Mouse (Mus musculus): Measurements from ENCODE around the gene Ulk3.
A peak's percentile ranks its signal among the peaks of the same experiment; 100 is the strongest.

Gene Ulk3

DNA sequence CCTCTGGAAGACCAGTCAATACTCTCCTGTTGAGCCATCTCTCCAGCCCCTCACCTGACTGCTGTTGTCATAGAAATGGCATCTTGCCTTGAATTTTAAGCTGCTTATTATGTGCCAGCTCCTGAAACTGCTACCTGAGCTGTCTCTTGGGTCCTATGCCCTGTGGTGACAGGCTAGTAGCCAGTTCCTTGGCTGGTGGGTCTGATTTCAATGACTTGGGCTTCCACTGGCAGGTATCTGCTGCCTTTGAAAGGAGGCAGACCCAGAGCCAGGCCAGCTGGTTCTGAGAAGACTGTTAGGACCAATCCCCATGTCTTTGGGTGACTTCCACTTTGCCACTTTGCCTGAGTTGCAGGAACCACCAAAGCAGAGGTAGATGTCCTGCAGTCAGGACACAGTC, 14.9 kb upstream of the Ulk3 start:
- DNase-seq = no peak

DNA sequence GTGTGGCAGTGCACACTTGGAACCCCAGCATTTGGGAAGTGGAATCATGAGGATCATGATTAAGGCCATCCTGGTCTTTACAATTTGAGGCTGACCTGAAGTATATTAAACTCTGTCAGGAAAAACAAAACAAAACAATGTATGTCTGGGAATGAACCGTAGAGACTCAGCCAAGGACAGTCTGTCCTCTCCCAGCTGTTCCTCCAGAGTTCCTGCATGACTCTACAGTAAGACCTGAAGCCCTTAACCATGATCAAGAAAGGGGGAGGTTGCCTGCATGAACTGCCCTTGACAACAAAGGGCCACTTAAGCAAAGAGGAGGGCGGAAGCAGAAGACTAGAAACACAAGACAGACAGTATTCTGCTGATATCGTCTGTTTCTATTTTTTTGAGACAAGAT, 13.7 kb upstream of the Ulk3 start:
- no peak for DNase-seq

DNA sequence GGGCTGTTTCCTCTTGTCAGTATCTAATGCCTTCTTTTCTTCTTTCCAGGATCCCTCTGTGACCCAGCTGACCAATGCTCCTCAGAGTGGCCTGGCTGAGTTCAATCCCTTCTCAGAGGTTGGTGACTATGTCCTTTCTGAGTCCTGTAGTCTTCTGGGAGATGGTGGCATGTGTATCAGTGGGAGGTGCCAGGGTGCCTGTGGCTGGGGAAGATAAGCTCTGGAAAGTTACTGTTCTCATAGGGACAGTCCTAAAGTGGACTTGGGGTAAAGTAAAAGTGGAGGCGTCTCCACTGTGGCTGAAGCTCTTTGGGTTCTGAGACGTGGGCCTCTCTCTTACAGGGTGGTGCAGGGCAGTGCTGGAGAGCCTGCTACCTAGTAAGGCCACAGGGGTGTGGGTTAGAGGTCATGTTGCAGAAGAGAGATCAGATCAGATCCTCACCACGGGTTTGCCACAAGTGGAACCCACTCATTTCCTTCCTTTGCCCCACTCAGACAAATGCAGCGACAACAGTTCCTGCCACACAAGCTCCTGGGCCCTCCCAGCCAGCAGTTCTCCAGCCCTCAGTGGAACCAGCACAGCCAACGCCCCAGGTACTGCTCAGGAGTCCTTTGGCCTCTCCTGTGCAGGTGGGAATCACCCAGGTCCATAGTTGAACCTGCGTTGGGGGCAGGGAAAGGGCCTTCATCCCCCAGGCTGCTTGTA, 12.0 kb upstream of the Ulk3 start:
- DNase-seq = no peak

DNA sequence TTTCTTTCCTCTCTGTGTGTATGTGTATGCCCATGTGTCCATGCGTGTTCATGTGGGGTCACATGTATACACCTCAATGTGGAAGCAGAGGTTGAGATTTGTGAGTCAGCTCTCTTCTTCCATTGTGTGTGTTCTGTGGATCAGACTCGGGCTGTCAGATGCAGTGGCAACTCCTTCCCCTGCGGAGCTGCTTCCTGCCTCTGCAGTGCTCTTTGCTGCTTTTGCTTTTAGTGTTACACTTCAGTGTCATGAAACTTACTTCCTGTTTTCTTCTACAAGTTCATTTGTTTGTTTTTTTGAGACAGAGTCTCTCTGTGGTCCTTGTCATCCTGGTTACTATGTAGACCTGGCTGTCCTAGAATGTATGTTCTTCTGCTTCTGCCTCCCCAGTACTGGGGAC, 4.3 kb upstream of the Ulk3 start:
- DNase-seq = no peak

DNA sequence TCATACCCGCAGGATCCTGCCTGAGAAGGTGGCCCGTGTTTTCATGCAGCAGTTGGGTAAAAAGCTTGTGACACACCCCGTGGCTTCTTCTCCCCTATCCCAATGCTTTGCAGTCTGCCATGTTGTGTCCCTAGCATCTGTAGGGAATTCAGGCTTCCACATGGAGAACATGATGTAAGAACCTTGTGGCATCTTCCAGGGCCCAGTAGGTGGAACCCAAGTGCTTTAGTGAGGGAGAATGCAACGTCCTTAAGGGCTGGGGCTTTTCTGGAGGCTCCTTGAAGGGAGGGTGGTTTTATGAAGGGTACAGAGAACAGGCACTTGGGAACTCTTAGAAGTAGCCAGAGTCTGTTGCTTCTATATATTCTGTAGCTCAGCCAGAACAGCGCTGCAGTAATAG, 1.5 kb downstream of the Ulk3 start:
- no peak for DNase-seq

DNA sequence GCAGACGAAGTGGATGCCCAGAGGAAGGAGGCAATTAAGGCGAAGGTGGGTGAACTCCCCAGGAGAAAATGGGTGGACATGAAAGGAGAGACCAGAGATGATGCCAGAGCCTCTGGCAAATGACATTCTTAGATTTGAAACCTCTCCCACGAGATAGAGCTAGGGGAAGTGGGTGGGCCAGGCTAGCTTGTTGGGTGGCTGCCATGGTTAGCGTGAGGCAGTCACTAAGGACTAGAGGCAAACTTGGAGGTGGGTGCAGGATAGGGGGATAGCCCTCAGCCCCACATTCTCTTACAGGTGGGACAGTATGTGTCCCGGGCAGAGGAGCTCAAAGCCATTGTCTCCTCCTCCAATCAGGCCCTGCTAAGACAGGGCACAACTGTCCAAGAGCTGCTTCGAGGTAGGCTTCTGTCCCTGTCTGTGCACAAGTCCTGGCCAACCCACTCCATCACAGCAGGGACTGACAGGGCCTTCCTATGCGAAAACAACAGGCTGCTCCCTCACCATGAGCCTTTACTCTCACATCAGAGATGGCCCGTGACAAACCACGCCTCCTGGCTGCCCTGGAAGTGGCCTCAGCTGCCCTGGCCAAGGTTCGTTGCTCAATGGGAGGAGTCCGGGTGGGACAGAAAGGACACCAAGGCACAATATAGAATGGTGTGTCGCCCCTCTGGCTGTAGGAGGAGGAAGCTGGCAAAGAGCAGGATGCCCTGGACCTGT, 4.4 kb downstream of the Ulk3 start:
- peak; percentile 92 for DNase-seq

DNA sequence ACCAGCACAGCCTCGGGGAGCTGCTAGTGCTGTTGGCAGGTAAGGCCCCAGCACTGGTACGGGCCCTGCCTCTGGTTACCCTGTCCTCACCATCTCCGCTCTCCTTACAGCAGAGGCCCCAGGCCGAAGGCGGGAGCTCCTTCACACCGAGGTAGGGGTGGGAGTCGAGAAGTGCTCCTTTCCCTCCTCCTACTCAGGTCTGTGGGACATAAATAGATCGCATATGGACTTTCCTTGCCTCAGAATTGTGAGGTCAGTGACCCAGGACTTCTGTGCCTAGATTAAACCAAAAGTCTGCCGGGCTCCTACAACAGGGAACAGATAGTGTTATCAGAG, 4.9 kb downstream of the Ulk3 start:
- peak; percentile 90 for DNase-seq

DNA sequence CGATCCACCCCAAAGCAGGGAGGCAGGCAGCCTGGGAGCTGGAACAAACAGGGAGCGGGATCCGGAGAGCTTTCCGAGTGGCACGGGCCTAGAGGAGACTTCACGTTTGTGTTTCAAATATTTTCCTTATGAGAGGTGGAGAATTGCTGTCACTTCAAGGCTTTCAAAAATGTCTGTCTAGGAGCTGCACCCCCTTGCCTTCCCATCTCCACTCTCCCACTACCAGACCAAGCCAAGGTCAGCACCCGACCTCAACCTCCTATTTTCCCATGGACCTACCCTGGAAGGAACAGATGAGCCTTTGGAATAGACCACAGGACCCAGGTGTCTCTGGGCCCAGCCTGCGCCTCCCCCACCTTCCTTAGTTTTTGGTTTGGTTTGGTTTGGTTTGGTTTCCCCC, 8.0 kb downstream of the Ulk3 start:
- DNase-seq = peak; percentile 82

DNA sequence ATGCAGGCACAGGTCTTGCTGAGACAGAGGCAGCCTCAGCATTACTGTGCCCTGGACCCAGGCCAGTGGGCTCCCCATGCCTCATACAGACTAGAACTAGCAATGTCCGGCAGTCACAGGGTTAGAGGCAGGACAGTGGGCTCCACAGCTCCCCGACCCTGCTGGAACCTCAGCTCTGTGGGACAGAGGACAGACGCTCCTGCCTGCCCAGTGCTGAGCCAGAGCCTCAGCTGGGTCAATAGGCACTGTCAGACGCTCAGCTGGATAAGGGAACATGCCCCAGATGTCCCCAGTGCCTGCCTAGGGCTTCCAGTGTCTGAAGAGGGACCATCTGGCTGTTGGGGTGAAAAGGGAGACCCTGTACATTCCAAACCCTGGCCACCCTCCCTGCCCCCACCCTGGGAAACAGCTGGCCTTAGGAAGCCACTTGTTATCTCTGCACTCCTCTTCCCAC, 8.7 kb downstream of the Ulk3 start:
- DNase-seq = no peak

DNA sequence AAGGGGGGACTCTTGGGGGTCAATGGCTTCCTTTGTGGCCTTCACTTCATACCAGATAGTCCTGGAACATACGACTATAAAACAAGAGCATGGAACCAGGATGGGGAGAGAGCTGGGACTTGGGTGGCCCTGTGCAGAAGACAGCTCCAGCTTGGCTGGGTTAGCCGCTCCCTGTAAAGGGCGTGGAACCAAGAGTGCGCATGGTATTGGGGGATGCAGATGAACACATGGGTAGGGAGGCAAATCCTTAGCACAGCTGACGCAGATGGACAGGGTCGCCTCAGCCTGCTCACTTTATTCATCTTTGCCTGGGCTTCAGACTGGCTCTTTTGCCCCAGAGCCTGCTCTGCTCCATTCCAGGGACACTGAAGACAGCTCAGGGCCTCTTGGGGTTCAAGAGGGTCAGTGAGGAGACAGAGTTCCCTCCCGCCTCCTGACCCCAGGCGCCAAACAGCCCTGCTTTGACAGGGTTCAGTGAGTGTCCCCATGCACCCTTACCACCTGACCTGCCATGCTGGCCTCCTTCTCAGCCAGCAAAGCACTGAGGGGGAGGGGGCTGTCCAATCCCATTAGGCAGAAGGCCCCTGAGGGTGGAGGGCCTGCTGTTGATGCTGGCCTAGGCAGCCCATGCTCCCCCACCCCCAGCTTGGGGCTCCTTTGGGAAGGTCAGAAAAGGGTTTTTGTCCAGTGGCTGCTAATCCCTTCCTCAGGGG, 9.8 kb downstream of the Ulk3 start:
- DNase-seq = no peak

DNA sequence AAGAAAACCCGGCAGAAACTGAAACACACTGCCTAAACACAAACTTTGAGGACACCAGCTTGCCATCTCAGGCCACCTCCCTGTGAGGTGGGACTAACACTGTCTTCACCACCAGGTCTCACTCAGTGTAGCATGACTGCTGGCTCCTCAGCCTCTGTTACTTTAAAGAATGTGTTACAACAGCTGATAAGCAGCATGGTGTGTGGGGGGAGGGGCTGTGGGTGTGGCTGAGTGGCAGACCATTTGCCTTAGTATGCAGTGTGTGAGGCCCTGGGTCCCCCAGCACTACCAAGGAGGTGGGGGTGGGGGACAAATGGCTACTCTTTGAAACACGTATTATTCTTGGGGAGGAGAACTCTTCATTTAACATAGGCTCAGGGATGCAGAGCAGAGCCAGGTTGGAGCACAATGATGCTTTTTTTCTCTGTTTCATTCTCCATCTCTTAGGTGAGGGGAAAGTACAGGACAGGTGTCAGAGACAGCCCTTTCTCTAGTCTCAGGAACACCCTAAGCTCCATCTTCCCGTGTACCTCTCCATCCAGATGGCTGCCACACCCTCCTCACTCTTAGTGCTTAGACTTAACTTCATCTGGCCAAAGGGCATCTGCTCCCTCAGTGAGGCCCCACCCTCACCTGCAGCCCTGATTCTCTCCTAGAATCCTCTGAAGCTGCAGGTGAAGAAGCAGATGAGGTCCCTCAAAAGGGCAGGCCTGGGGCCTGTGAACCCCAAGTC, 11.5 kb downstream of the Ulk3 start:
- DNase-seq = no peak

DNA sequence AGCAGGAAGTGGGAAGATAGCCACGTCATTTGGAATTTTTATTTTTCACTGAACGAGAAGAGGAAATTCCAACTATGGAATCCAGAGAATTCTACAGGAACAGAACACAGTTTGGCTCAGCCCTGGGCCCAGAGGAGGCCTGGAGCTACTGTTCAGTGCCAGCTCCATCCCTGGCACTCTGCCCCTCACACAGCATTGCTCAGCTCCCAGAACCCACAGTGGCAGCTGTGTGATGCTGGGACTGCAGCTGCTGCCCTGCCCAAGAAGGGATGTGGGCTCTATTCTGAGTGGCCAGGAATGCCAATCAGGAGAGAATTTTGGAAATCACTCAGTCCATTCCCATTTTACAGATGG, 12.1 kb downstream of the Ulk3 start:
- DNase-seq = no peak

DNA sequence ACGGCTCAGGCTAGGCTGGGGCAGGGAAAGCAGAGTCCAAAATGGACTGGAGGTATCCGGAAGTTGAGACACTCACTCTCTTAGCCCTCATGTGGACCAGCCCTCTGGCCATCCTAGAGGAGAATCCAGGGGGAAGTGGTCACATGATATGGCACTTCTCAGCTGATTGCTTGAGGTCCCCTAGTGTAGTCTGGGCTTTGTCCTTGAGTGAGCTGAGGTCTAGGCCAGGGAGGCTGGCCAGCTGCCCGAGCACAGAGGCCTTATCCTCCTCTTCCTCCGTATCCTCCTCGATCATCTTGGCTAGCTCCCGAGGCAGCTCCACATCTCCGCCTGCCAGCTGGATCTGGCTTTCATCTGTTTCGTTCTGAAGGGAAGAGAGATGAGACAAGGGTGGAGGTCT, 12.8 kb downstream of the Ulk3 start:
- DNase-seq = no peak

DNA sequence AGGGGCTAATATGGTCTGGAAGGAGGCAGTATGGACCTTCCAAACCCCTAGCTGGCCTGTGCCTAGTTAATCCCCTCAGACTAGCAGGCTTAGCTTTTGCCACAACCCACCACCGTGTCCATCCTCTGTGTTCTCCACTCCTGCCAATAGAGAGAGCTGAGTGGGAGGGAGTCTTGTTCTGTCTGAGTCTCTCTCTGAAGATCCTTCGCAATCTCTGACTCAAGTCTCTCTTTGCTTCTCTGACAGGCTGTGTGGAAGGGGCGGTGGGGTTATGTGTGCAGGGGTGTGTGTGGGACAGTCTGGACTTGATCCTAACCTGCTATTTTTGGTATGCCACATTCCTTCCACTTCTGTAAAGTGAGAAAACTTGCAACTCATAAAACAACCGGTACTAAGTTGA, 15.6 kb downstream of the Ulk3 start:
- no peak for DNase-seq

DNA sequence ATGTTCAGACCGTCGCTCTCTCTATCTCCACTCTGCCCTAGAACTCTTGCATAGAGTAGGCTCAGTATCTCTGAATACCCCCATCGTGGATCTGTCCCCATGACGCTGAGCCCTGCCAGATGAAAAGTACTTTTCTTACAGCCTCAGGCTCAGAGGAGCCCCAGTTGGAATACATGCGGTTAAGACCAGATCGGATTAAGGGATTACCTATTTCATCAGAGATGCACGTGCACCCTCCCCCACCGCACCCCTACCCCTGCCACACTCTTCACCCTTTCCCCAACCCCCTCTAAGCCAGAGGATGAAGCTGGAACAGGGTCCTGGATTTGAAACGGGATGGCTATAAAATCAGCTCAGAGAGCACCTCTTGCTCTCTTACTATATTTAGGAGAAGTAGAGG, 16.3 kb downstream of the Ulk3 start:
- no peak for DNase-seq

DNA sequence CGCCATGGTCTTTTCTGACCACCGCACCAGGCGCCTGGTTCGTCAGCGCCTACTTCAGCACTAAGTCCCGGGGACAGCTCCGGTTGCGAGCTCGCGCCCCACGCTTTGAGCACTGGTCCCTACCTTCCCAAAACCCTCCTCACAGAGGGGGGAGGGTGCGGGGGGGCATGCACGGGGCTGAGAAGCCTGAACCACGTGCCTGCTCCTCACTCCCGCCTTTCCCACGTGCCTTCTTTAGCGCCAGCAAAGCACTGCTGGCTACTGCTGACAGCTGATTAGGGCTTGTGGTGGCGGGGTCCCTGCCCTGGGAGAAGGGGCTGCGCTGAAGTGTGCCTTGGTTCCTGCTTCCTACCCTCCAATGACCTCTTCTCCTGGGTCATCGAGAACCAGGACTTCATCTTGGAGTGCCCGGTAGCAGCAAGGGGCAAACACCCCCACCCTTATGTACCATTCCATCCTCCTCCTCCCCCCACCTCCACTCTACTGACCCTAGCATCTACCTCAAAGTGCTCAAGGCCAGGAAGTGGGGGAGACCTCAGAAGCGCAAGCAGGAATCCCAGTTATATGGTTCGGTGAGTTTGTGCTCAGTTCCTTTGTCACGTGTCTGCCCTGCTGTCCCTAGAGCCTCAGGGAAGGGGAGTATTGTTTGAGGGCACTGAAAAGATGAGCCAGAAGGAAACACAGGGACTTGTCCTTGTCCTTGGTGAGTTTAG, 17.0 kb downstream of the Ulk3 start, which contains the start of gene Cplx3:
TSS of gene Cplx3 (minus strand) at position 143 of the 713 bp plus-strand sequence.
- DNase-seq = peak; percentile 90

DNA sequence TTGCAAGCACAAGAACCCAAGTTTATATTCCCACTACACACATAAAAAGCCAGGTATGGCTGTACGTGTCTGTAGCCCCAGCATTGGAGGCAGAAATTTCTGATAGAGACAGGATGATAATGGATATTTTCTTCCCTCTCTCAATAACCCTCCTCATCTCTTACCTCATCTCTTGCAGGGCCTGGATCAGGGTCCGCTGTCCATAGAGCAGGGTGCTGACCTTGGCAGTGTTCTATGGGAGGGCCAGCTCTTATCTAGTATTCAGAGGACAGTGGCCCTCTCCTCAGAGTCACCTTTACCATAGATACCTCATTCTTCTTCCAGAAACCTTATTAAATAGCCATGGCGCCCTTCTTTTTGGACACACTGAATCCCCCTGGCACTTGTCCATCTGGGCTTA, 20.6 kb downstream of the Ulk3 start:
- no peak for DNase-seq

DNA sequence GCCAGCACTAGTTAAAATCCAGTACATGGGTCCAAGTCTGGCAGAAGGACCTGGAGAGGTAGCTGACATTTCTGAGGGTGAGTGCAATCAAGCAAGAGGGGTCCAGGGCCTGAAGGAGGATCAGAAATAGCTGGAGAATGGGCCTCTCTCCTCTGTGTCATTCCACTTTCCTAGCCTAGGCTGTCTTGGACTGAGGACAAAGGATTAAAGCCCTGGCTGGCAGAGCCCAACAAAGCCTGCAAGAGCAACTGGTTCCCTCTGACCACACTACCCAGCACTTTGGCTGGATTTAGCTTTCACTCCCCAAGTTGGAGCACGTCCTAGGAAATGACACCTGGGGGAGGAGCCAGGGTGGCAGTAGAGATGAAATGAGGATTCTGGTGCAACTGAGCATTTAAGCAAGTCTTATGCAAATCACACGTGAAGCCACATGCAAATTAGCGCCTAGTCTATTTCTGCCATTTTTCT, 21.1 kb downstream of the Ulk3 start:
- DNase-seq = no peak

DNA sequence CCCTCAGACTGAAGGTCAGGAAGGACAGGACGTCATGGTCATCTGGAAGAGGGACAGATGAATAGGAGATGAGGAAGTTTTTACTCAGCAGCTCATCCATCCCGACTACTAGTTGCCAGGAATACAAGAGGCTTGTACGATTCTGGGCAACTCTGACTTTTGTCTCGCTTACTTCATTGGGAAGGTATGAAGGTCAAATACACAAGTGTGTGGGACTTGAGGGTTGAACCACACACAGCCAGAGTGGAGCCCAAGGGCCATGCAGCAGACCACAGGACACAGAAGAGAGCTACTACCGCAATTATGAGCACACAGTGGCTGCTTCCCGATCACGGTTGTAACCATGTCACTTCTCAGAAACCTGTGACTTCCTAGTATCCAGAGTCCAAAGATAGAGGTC, 23.3 kb downstream of the Ulk3 start:
- no peak for DNase-seq

DNA sequence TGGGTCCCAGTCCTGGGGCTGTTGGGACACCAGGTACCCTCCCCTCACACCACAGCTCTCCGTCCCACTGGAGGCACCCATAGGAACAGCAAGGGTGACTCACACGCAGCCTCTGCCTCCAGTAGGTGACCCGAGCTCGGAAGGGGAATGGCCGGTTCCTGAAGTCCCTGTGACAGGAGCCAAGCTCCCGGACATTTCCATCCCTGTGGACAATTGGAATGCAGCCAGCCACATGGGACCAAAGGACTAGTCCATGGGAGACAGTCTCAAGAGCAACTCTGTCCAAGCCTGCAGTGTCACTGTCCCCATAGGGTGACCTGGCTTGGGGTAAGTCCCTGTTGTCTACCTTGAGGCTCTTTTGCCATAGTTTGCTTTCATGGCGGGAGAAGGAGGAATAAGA, 24.7 kb downstream of the Ulk3 start:
- peak; percentile 91 for DNase-seq

DNA sequence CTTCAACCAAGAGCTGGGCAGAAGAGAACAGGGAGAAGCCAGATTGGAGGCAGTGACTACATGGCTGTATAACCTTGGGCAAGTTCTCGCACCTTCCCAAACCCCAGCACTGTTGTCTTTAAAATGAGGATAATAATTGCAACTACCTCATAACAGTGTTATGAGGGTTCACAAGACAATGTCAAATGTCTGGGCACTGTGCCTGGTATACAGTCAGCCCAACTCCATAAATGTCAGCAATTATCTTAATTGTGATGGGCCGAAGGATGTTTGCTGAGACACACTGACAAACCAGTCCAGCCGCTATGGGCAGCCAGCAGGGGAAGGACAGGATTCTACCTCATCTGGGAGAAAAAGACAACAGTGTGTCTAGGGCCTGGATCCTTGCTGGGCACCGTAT, 25.5 kb downstream of the Ulk3 start:
- no peak for DNase-seq

DNA sequence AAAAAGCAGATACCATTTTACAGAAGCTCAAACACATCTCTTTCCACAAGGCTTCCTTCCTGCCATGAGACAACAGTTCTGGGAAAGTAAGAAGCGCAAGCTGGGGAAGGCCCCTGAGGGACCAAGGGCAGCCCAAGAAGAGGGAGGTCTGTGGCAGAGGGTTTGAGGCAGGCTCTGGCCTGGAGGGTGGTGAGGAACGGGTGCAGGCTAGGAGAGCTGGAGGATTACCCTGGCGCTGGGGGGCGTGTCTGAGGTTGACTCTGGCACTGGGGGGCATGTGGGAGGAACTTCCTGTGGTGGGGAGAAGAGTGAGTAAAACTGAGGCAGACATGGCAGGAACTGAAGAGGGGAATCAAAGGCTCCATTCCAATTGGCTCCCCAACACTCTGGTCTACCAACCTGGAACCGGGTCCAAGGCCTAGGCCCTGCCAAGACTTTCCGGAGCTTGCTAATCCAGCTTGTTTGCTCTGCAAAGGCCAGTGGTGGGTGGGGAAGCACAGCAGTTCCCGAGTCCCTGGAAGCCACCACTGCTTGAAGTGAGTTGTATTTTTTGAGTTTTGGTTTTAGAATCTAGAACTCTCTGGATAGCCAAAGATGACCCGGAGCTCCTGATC, 28.4 kb downstream of the Ulk3 start:
- peak; percentile 89 for DNase-seq
